Mouse (Mus musculus) effector memory CD4-positive, alpha-beta T cell, adult 7 months (primary cell): ENCODE data around the gene Olfr898. TPM values are rescaled to one million over a fixed set of nuclear protein-coding genes. Genes with fewer than 3 reads are reported as not detected.

Source experiments
- polyA plus RNA-seq: library from polyadenylated mRNA; unstranded; fragments of 100-300 nt; shearing (Covaris generic); gene quantifications from one replicate; pipeline ENCODE4 v1.2.1, GENCODE M21; 2017

Olfr898 gene
- polyA plus RNA-seq = 0.34 TPM

GRCm38 (mm10) chr9:38348111-38348510 lies at the start of gene Olfr898:
TSS of gene Olfr898 (plus strand) at chr9:38348411.

GRCm38 (mm10) chr9:38328760-38329159 lies 19.5 kb upstream of the Olfr898 start, which contains the start of gene Olfr25:
TSS of gene Olfr25 (plus strand) at chr9:38329060.

GRCm38 (mm10) chr9:38366596-38366995 lies 18.4 kb downstream of the Olfr898 start, which contains the start of gene Olfr250:
TSS of gene Olfr250 (plus strand) at chr9:38366896.

GRCm38 (mm10) chr9:38376786-38377185 lies 28.6 kb downstream of the Olfr898 start, which contains the start of gene Olfr251:
TSS of gene Olfr251 (plus strand) at chr9:38377086.

GRCm38 (mm10) chr9:38401398-38401797 lies 53.2 kb downstream of the Olfr898 start, which contains the start of gene Olfr147:
TSS of gene Olfr147 (plus strand) at chr9:38401698.

Other genes with a start within 250 kb of the Olfr898 start
- not detected for gene Olfr888, start 240.3 kb upstream of the Olfr898 start, polyA plus RNA-seq
- gene Olfr889, start 233.2 kb upstream of the Olfr898 start, polyA plus RNA-seq = not detected
- gene Olfr890, start 205.9 kb upstream of the Olfr898 start, polyA plus RNA-seq = 0.55 TPM
- gene Olfr891, start 167.6 kb upstream of the Olfr898 start, polyA plus RNA-seq = not detected
- gene Olfr893, start 140.0 kb upstream of the Olfr898 start, polyA plus RNA-seq = not detected
- gene Olfr894, start 130.4 kb upstream of the Olfr898 start, polyA plus RNA-seq = not detected
- gene Olfr143, start 95.6 kb upstream of the Olfr898 start, polyA plus RNA-seq = not detected
- gene Olfr895, start 80.6 kb upstream of the Olfr898 start, polyA plus RNA-seq = not detected
- not detected for gene Olfr896-ps1, start 57.3 kb upstream of the Olfr898 start, polyA plus RNA-seq
- not detected for gene Olfr25, start 19.4 kb upstream of the Olfr898 start, polyA plus RNA-seq
- gene Olfr250, start 18.5 kb downstream of the Olfr898 start, polyA plus RNA-seq = not detected
- gene Olfr251, start 28.7 kb downstream of the Olfr898 start, polyA plus RNA-seq = 0.17 TPM
- not detected for gene Olfr147, start 53.3 kb downstream of the Olfr898 start, polyA plus RNA-seq
- not detected for gene Olfr901, start 81.0 kb downstream of the Olfr898 start, polyA plus RNA-seq
- gene Olfr902, start 99.2 kb downstream of the Olfr898 start, polyA plus RNA-seq = not detected
- gene Olfr904, start 114.7 kb downstream of the Olfr898 start, polyA plus RNA-seq = 0.12 TPM
- 0.20 TPM for gene Olfr905, start 122.7 kb downstream of the Olfr898 start, polyA plus RNA-seq
- not detected for gene Olfr906, start 138.7 kb downstream of the Olfr898 start, polyA plus RNA-seq
- not detected for gene Olfr907, start 147.4 kb downstream of the Olfr898 start, polyA plus RNA-seq
- not detected for gene Olfr911-ps1, start 173.2 kb downstream of the Olfr898 start, polyA plus RNA-seq
- not detected for gene Olfr910, start 189.4 kb downstream of the Olfr898 start, polyA plus RNA-seq
- 0.06 TPM for gene Olfr912, start 231.8 kb downstream of the Olfr898 start, polyA plus RNA-seq
- not detected for gene Olfr913, start 244.3 kb downstream of the Olfr898 start, polyA plus RNA-seq